Mouse (Mus musculus): ENCODE measurements around the gene Krtap21-1. TPM values are rescaled to one million over a fixed set of nuclear protein-coding genes. Genes with fewer than 3 reads are reported as not detected.

The Krtap21-1 gene
- not detected in 2 replicates for polyA plus RNA-seq (2012; rRNA removed)

- Histone ChIP-seq H3K27me3 (replicated peaks; ENCODE audit: control insufficient read depth, insufficient read depth, low read length) (no peaks in the 10 kb centered on the region), H3K36me3 (ENCODE audit: control insufficient read depth, insufficient read depth, low read length) (no peaks in the 10 kb centered on the region), H3K4me1 (ENCODE audit: control insufficient read depth, insufficient read depth, low read length) (no peaks in the 10 kb centered on the region), H3K27ac (ENCODE audit: insufficient read depth, low read depth, low read length) (no peak within 1 kb of the TSS), H3K4me3 (ENCODE audit: insufficient read depth, low read depth, low read length) (no peak within 1 kb of the TSS)
- TF ChIP-seq CTCF (conservative IDR thresholded peaks at IDR 0.05; ENCODE audit: insufficient read depth, insufficient read length, low read depth, low read length) (no peak), POLR2A (IDR thresholded peaks at IDR 0.05; ENCODE audit: low read depth, low read length) (no peak)
- WGBS, result 77% methylated on average over 2 of the region's 2 CpGs
- DNase-seq, result no peak
Measured at GRCm38 (mm10) chr16:89403768-89404167, at the start of gene Krtap21-1. Krtap21-1 (minus strand) TSS chr16:89403868.

- DNase-seq, result no peak
- Histone ChIP-seq H3K36me3 (ENCODE audit: control insufficient read depth, insufficient read depth, low read length) (no peaks in the 10 kb centered on the region), H3K27me3 (replicated peaks; ENCODE audit: control insufficient read depth, insufficient read depth, low read length) (no peaks in the 10 kb centered on the region), H3K4me1 (ENCODE audit: control insufficient read depth, insufficient read depth, low read length) (no peaks in the 10 kb centered on the region), H3K4me3 (ENCODE audit: insufficient read depth, low read depth, low read length) (no peak overlapping the region), H3K27ac (ENCODE audit: insufficient read depth, low read depth, low read length) (no peak overlapping the region)
- TF ChIP-seq CTCF (conservative IDR thresholded peaks at IDR 0.05; ENCODE audit: insufficient read depth, insufficient read length, low read depth, low read length) (no peak), POLR2A (IDR thresholded peaks at IDR 0.05; ENCODE audit: low read depth, low read length) (no peak)
- WGBS, result 69% methylated on average over 2 of the region's 2 CpGs
Measured at GRCm38 (mm10) chr16:89429586-89429985, 25.9 kb upstream of the Krtap21-1 start.

DNA sequence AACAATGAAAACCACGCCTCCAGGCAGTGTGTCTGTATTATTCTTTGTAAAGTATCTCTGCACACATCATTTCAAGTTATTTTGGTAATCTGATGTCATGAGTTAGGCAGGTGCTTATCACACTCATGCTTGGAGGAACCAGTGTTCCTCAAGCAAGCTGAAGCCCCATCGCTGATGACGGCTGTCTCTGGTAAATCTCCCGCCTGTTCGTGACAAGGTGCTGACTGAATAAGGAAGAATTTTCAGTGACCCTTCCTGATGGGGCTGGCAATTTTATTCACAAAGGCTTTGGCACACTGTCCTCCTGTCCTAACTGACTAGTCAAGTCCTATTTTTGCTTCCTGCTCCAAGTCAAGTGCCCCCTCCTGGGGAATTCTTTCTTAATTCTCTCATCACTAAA lies 21.6 kb upstream of the Krtap21-1 start:
- no peak for TF ChIP-seq POLR2A (IDR thresholded peaks at IDR 0.05; ENCODE audit: low read depth, low read length)
- no peak for TF ChIP-seq CTCF (conservative IDR thresholded peaks at IDR 0.05; ENCODE audit: insufficient read depth, insufficient read length, low read depth, low read length)
- Histone ChIP-seq H3K27ac (ENCODE audit: insufficient read depth, low read depth, low read length) (no peak overlapping the region), H3K4me1 (ENCODE audit: control insufficient read depth, insufficient read depth, low read length) (no peaks in the 10 kb centered on the region), H3K4me3 (ENCODE audit: insufficient read depth, low read depth, low read length) (no peak overlapping the region), H3K36me3 (ENCODE audit: control insufficient read depth, insufficient read depth, low read length) (no peaks in the 10 kb centered on the region), H3K27me3 (replicated peaks; ENCODE audit: control insufficient read depth, insufficient read depth, low read length) (no peaks in the 10 kb centered on the region)
- DNase-seq, result no peak
- 88% methylated on average over 5 of the region's 5 CpGs for WGBS

DNA sequence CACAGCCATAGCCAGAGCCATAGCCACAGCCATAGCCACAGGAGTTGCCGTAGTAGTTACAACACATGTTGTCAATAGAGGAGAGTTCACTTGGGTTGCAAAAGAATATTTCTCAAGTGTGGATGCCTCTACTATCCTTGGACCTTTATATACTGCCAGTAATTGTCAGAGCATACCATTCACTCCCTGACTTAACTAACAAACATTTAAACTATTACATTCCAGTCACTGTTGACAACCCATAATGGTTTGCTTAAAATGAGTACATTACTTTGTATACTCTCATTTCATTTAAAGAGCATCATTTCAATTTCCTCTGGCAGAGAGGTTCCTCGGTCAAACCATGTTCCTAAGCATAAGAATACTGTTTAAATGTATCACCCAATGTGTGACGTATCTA lies 16.3 kb upstream of the Krtap21-1 start, which contains the start of gene Krtap6-2:
Gene Krtap6-2, minus strand, starts transcription at position 101 of the 400 bp plus-strand sequence.
- Histone ChIP-seq H3K36me3 (ENCODE audit: control insufficient read depth, insufficient read depth, low read length) (no peaks in the 10 kb centered on the region), H3K27me3 (replicated peaks; ENCODE audit: control insufficient read depth, insufficient read depth, low read length) (no peaks in the 10 kb centered on the region; the same call in 1 of the 2 replicates), H3K4me3 (ENCODE audit: insufficient read depth, low read depth, low read length) (no peak within 1 kb of the TSS), H3K4me1 (ENCODE audit: control insufficient read depth, insufficient read depth, low read length) (no peaks in the 10 kb centered on the region), H3K27ac (ENCODE audit: insufficient read depth, low read depth, low read length) (no peak within 1 kb of the TSS)
- WGBS, result 88% methylated on average over 3 of the region's 3 CpGs
- no peak for TF ChIP-seq CTCF (conservative IDR thresholded peaks at IDR 0.05; ENCODE audit: insufficient read depth, insufficient read length, low read depth, low read length)
- no peak for TF ChIP-seq POLR2A (IDR thresholded peaks at IDR 0.05; ENCODE audit: low read depth, low read length)
- DNase-seq, result no peak

GRCm38 (mm10) chr16:89416311-89416710 lies 12.6 kb upstream of the Krtap21-1 start:
- H3K27me3 ChIP-seq (replicated peaks; ENCODE audit: control insufficient read depth, insufficient read depth, low read length), result no peaks in the 10 kb centered on the region; the same call in 1 of the 2 replicates
- TF ChIP-seq CTCF (conservative IDR thresholded peaks at IDR 0.05; ENCODE audit: insufficient read depth, insufficient read length, low read depth, low read length) (no peak), POLR2A (IDR thresholded peaks at IDR 0.05; ENCODE audit: low read depth, low read length) (no peak)
- H3K27ac ChIP-seq (ENCODE audit: insufficient read depth, low read depth, low read length), result no peak overlapping the region
- DNase-seq, result no peak
- no peaks in the 10 kb centered on the region for H3K36me3 ChIP-seq (ENCODE audit: control insufficient read depth, insufficient read depth, low read length)
- H3K4me3 ChIP-seq (ENCODE audit: insufficient read depth, low read depth, low read length), result no peak overlapping the region
- no peaks in the 10 kb centered on the region for H3K4me1 ChIP-seq (ENCODE audit: control insufficient read depth, insufficient read depth, low read length)
- WGBS, result 69% methylated on average over 3 of the region's 3 CpGs

GRCm38 (mm10) chr16:89410345-89411068 lies 6.8 kb upstream of the Krtap21-1 start:
- Histone ChIP-seq H3K27me3 (replicated peaks; ENCODE audit: control insufficient read depth, insufficient read depth, low read length) (no peaks in the 10 kb centered on the region), H3K4me3 (ENCODE audit: insufficient read depth, low read depth, low read length) (no peak overlapping the region), H3K36me3 (ENCODE audit: control insufficient read depth, insufficient read depth, low read length) (no peaks in the 10 kb centered on the region), H3K27ac (ENCODE audit: insufficient read depth, low read depth, low read length) (no peak overlapping the region), H3K4me1 (ENCODE audit: control insufficient read depth, insufficient read depth, low read length) (no peaks in the 10 kb centered on the region)
- 82% methylated on average over 5 of the region's 5 CpGs for WGBS
- TF ChIP-seq POLR2A (IDR thresholded peaks at IDR 0.05; ENCODE audit: low read depth, low read length), result no peak
- no peak for TF ChIP-seq CTCF (conservative IDR thresholded peaks at IDR 0.05; ENCODE audit: insufficient read depth, insufficient read length, low read depth, low read length)
- DNase-seq, result no peak

DNA sequence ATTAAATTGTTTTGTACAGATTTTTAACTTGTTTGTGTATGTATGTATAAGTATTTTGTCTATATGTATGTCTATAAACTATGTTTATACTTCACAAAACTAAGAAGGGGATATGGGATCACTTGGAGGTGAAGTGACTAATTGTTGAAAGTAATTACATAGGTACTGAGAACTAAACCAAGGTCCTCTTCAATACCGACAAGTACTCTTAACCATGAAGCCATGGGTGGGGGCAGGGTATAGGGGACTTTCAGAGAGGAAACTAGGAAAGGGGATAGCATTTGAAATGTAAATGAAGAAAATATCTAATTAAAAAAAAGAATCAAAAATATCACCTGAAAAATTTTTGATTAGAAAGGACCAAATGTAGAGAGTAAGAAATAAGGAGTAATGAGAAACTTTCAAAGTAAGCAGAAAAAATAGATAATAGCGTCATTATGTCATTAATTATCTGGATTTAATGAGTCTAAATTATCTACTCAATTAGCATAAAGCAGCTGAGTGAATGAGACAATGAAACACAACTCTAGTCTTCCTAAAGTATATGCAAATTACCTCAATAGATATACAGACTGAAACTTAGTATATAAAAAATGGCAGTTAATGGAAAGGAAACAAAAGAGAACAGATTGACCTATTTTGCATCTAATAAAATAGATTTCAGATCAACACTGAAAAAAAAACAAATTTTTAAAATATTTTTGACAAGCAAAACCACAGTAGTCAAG lies 30.8 kb downstream of the Krtap21-1 start:
- Histone ChIP-seq H3K36me3 (ENCODE audit: control insufficient read depth, insufficient read depth, low read length) (no peaks in the 10 kb centered on the region), H3K4me3 (ENCODE audit: insufficient read depth, low read depth, low read length) (no peak overlapping the region), H3K4me1 (ENCODE audit: control insufficient read depth, insufficient read depth, low read length) (no peaks in the 10 kb centered on the region), H3K27me3 (replicated peaks; ENCODE audit: control insufficient read depth, insufficient read depth, low read length) (no peaks in the 10 kb centered on the region), H3K27ac (ENCODE audit: insufficient read depth, low read depth, low read length) (no peak overlapping the region)
- TF ChIP-seq POLR2A (IDR thresholded peaks at IDR 0.05; ENCODE audit: low read depth, low read length) (no peak), CTCF (conservative IDR thresholded peaks at IDR 0.05; ENCODE audit: insufficient read depth, insufficient read length, low read depth, low read length) (no peak)
- 72% methylated on average over 2 of the region's 2 CpGs for WGBS
- DNase-seq, result no peak

Other genes starting within 250 kb of the Krtap21-1 start
- not detected in 2 replicates for gene Gm9789, start 245.9 kb downstream of the Krtap21-1 start, polyA plus RNA-seq (2012; rRNA removed)
- not detected in 2 replicates for gene Gm7735, start 234.4 kb downstream of the Krtap21-1 start, polyA plus RNA-seq (2012; rRNA removed)
- not detected in 2 replicates for gene 1110057P08Rik, start 229.1 kb downstream of the Krtap21-1 start, polyA plus RNA-seq (2012; rRNA removed)
- not detected in 2 replicates for gene Krtap20-2, start 198.0 kb downstream of the Krtap21-1 start, polyA plus RNA-seq (2012; rRNA removed)
- gene Krtap6-2, start 16.2 kb upstream of the Krtap21-1 start, polyA plus RNA-seq (2012; rRNA removed), result not detected in 2 replicates
- gene Krtap8-1, start 84.1 kb upstream of the Krtap21-1 start, polyA plus RNA-seq (2012; rRNA removed), result not detected in 2 replicates
- not detected in 2 replicates for gene Krtap7-1, start 104.5 kb upstream of the Krtap21-1 start, polyA plus RNA-seq (2012; rRNA removed)
- not detected in 2 replicates for gene Krtap11-1, start 167.3 kb upstream of the Krtap21-1 start, polyA plus RNA-seq (2012; rRNA removed)

Data from kidney, adult 2 months (tissue).